Mouse (Mus musculus) cerebellum, postnatal 14 days (tissue): ENCODE data around the gene Tesc.

ENCODE experiments used
- DNase-seq, 2 experiments: peaks; one replicate each; pipeline ENCODE4 v3.0.0; 2021; ENCODE audit warnings: mixed read lengths in 2 of 2

Tesc gene

DNA sequence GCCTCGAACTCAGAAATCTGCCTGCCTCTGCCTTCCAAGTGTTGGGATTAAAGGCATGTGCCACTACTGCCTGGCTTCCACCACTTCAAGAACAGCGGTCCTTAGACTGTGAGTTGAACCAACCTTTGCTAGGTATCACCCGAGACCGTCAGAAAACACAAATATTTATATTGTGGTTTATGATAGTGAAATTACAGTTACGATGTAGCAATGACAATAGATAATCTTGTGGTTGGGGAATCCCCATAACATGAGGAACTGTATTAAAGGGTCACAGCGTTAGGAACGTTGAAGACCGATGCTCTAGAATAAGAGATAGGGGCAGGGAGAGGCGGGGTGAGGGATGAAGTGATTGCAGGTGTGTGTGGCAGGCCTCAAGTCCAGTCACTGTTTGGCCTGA, 17.8 kb downstream of the Tesc start:
- no peak for DNase-seq

DNA sequence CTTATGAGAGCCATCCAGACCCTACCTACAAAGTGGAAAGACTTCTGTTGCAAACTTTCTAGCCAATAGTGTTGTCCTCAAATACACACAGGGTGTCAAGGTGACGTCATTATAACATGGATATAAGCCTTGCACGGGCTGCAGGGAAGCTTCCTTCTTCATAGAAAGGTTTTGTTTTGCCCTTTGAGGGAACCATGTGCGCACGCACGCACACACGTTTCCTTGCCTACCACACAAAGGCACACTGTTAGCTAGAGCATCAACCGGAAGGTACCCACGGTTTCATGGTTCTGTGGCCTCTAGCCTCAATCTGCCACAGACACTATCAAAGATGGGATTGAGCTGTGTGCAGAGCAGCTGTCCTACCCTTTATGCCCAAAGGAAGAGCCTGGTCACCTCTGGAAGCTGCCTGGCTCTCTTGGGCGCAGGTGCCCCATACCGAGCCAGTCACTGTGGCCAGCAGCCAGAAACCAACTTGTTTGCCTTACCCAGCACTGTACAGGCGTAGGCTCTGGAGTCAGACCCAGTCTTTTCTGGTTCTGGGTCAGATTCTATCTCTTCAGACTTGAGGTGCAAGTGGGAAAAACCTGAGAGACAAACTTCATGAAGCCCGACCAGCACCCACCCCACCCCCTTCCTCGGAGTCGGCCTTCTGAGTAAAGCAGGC, 19.7 kb downstream of the Tesc start:
- peak in 1 of 2 experiments; percentile 11 for DNase-seq

DNA sequence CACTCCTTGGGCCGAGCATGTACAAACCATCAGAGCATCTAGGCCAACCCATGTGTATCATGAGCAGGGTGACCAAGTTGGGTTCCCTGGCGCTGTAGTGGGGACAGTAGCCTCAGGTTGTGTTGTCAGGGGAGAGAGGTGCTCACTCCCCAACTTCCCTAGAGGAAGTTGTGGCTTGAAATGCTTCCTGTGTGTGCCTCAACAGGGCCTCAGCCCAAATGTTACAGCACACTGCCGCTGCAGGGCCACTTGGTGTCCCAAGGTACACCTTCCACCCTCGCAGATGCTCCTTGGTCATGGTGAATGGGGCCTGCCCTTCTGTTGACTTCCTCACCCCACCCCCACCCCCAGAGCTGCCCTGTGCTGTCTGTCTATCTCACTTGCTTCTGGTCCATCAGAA, 20.9 kb downstream of the Tesc start:
- DNase-seq = no peak

DNA sequence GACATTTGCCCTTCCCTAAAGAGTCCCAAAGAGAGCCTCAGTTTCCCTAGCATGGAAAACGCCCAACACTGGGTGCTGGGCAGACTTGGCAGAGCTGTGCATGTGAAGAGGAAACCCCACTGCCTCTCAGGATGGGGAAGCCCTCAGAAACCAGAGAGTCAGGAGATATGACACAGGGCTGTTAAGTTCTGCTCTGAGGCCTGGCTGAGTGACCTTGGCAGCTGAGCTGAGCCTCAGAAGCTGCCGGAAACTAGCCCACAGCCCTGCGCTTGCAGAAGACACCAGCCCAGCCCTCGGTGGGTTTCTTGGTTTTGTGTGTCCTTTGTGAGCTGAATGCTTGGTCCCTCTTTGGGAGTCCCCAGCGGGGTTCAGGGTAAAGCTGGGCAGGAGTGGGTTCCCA, 21.4 kb downstream of the Tesc start:
- DNase-seq = no peak

DNA sequence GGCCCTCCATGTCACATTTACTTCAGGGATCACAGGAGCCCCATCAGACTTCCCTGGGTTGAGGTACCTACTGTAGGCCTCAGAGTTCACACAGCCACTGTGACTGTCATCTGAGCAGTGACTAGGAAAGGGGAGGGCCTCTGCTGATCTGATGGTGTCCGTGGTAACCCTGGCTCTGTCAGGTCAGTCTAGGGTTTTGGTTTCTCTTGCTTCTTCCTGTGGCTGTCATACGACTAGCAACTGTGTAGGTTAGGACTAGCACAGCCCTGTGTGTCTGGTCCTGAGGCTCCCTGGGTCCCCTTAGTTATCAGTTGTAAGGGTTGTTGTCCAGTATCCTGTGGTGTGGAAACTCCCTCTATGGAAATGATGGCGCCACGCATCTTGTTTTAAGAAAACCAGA, 23.2 kb downstream of the Tesc start:
- DNase-seq = no peak

DNA sequence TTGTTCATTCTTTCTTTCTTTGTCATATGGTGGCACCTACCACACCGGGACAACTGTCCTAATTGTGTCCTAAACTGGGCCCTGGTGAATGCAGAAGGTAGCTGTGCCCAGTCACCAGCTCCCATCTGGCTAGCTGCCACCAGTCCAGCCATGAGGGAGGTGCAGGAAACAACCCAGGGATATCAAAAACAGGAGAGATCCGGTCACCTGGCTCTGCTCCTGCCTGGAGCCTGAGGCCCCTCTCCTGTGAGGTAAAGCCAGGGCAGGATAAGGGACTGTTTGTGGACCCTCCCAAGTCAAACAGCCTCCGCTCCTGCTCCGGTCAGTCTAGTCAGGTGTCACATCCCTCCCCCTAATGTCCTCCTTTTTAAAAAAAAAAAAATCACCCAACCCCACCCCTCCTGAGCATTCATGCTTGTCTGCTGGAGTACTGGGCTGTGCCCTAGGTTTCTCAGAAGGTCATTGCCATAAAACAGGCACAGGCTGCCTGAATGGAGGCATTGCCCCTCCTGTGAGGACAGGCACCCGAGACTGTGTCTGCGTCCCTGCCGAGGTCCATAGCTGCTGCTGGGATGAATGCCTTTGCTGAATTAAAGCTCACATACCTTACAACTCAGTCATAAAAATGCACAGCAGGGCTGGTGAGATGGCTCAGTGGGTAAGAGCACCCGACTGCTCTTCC, 24.6 kb downstream of the Tesc start:
- DNase-seq = peak; percentile 71 to 74

DNA sequence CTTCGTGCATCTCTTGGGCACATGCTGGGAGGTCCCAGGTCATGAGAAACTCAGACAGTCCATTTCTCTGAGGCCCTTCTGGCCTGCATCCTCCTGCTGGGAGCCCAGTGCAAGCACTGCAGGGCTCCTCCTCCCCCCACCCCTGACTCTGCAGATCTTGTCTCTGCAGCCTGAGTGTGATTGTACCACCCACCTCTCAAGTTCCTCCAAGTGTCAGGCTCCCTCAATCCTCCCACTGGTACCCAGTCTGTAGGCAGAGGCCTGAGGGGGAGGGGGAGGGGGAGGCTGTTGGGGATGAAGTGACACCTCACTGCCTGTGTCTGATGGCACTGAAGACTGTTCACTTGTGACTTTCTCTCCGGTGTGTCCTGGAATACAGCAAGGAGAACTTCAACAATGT, 25.7 kb downstream of the Tesc start:
- no peak for DNase-seq

DNA sequence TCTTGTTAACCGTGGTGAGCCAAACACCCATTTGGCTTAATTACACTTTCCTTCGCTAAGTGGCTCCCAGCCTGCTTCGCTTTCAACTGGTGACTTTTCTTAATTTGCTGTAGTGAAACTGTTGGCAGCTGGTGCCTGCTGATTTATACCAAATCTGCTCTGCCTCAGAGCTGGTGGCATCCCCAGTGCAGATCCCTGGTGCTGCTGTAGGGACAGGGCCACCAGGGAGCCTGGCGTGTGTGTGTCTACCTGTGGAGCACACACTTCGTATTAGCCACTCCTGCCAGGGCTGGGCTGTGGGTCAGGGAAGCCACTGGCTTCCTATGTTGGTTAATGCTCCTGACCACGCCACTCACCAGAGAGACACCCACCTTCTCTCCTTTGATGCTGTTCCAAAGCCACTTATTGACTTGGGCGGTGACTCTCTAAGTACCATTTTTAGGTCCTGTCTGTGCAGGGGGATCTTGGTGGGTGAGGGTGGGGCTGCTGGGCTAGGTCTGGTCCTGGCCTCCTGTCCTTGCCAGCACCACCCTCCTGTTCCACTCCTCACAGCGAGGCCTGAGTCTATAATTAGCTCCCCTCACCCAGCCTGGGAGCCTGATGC, 30.1 kb downstream of the Tesc start:
- DNase-seq = peak in 1 of 2 experiments; percentile 54

DNA sequence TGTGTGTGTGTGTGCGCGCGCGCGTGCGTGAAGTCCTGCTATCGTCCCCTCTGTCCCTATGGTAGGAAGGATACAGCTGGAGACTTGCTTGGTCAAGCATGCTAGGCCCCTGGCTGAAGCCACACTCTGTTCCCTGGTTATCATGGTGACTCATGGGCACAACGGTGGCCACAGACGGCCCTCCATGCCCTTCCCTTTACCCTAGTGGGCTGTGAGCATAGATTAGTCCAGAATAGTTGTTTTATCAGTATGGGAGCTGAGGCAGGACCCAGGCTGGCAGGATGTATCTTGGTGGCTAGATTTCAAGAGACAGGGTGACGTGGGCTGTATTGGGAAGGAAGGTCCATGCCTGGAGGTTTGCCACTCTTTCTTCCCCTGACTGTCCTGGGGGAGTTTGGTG, 31.3 kb downstream of the Tesc start:
- DNase-seq = no peak

DNA sequence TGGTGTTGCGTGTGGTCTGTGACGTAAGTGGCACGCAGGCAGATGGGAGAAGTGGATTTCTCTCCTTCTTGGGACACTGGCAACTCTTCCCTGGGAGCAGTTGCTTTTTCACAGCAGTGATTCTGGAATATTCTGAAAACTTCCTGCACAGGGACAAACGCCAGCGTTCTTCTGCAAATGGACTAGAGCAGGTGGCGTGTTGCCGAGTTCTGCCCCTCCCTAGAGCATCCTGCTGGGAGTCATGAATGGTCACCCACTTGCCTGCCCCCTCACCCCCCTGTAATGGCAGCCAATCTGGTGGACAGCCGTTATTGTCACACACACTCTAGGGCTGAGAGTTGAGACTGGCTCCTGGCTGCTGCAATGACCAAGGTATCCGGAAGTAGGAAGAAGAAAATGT, 32.1 kb downstream of the Tesc start:
- DNase-seq = peak in 1 of 2 experiments; percentile 45

DNA sequence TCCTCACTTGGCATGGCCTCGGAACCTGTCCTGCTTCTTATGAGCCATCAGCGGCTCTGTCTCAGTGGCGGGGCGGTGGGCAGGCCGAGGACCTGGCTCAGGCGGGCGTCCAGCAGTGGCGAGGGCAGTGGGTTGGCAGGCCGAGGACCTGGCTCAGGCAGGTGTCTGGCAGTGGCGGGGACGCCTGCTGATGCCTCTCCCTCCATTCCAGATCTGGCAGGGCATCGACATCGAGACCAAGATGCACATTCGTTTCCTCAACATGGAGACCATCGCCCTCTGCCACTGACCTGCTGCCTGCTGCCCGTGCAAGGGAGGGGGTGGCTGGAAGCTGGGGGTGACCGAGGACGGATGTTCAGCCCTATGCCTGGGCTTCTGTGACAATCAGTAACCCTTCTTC, 33.8 kb downstream of the Tesc start:
- peak; percentile 80 to 87 for DNase-seq

DNA sequence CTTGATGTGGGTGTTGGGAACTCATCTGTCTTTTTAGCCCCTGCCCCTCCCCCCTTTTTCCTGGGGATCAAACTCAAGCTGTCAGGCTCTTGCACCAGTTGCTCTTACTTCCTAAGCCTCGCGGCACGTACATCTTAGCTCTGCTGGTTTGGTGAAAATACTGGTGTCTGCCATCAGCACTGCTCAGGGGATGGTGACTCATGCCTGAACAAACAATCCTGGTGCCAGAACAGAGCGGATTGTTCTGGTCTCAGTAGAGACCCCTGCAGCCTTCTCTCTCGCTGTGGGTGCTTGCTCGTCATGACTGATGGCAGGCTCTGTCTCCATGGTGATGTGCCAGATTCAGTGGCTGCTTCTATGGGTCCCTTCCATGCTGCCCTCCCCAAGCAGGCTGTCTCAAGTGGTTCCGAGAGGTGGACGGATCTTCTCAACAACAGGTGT, 35.7 kb downstream of the Tesc start:
- peak in 1 of 2 experiments; percentile 38 for DNase-seq

DNA sequence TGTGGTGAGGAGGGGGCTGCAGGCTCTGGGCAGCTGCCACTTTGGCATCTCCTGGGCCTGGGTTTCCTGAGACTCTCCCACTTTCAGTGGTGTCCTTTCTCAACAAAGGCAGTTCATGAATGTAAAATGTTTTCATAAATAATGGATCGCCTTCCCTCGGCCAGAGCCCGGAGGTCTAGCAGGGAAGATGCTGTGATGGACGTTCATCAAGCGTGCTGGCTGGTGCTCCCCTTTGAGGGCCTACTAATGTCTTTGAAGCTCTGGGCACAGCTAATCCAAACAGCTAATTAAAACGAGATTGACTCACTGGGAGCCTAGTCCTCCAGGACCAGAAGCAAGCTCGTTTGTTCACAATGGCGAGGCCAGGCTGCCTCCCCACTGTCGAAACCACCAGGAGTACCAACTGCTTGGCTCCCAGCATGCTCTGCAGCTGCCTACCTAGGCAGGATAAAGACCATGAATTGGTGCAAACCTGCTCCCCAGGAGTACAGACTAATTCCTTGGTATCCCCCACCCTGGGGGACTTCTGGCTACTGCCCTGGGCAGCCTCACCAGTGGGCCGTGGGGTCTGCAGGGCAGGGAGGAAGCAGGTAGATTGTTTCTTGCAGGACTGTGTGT, 36.9 kb downstream of the Tesc start:
- DNase-seq = no peak

DNA sequence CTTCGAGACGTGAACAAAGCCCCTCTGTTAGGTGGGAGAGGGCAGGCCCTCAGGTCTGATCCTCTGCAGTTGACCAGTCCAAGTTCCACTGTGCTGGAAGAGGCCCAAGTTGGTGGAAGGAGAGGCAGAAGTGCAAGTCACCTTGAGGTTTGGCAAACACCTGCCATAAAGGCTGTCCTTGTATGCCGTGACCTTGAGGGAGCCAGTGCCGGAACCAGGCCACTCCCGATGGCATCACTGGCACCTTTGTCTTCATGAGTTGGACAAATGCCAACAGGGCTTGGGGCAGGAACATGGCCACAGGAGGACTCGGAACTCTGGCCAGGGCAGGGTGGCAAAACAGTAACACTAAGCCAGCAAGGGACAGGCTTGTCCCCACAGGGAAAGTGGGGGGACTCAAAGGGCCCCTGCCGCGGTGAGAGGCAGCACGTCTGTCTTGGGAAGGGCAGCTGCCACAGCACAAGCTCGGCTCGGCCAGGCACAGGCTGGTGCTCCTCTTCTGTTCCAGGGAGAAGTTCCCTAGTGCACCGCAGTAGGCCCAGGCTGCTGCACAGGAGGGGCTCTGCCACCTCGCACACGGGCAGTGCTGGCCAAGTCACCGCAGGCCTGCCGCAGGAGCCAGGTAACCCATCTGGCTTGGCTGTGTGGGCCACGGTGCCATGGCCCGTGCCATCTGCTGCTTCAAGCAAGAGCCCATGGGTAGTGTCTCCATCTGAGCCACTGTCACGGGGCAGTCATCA, 38.1 kb downstream of the Tesc start:
- DNase-seq = peak; percentile 80 to 90

DNA sequence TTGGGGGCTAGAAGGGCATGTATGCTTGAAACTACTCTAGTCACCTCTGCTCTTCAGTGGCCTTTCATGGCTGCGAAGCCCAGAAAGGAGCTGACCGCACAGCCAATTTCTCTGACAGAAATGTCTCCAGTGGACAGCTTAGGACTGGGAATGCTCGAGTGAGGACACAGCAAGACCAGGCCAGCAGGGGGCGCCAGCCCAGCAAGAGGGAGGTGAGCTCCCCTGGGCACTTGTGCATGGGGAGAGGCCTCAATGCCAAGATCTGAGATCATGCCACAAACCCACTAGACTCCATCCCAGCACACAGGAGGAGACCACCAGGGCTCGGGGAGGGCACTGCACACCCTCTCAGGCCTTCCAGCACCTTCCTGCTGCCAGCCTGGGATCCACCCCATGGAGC, 39.3 kb downstream of the Tesc start:
- peak; percentile 82 to 89 for DNase-seq

DNA sequence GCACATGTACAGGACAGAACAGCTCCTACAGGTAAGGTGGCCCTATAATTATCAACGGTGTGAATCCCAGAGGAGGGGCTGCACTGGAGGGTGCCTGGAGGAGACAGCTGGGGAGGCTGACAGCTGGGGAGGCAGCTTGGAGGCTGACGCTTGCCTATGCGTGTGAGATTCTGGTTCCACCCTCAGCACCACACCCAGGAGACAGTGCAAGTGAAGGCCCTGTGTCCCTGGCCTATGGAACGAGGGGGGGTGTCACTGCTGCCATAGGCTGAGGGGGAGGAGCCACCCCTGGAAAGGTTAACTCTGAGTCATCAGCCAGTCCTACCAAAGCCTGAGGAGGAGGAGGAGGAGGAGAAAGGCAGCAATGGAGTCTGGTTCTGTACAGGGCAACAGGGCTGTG, 40.0 kb downstream of the Tesc start:
- DNase-seq = no peak

DNA sequence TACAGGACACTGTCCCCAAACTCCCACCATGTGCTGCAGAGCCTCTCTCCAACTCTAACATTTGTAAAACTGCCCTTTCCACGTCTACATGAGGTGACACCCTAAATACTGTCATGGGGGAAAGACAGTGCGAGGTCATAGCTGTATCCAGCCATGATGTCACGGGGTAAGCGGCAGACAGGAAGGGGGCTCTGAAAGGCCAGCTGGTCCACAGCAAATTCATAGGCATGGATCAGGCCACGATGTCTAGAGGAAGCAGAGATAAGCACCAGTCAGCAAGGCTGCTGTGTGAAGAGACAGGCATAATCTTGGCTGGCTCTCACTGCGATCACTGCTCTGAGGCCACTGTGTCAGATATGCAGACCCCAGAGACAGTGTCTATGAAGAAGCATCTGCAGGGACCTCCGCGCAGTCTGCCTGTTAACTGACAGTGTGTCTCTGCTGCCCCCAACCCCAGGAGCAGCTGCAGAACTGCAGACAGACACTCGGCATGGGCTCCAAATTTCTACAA, 40.5 kb downstream of the Tesc start:
- no peak for DNase-seq

DNA sequence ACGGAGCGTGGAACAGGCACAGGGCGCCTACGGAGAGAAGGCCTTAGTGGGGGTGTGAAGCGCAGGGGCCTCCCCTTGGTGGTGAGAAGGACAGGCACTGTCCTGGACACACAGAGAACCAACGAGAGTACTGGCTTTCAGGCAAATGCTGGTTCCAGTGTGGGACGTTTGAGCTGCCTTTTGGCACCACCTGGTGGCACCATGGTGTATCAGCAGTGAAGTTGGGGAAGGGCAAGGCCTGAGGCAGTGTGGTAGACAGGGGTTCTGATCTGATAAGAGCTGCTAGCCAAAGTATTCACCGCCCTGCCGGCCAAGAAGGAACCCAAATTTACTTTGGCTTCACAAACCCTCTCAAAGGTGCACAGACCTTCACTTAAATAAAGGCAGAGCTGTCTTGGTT, 41.8 kb downstream of the Tesc start:
- DNase-seq = peak; percentile 88 to 92

DNA sequence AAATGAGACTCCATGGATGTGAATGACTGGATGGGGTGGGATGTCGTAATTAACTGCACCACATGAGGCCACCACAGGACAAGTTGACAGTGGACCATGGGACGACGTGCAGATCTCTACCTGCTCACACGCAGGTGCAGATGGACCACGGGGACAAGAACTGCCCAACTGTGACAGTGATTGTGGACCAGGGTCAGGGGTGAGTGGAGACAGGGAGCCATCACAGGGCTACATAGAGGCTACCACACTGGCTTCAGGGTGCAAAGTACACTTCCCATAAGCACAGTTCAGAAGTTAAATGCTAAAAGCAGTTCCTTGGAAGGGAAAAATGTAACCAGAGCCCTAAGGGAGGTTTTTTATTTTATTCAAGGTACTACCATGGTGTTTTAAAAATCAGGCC, 44.2 kb downstream of the Tesc start:
- no peak for DNase-seq

DNA sequence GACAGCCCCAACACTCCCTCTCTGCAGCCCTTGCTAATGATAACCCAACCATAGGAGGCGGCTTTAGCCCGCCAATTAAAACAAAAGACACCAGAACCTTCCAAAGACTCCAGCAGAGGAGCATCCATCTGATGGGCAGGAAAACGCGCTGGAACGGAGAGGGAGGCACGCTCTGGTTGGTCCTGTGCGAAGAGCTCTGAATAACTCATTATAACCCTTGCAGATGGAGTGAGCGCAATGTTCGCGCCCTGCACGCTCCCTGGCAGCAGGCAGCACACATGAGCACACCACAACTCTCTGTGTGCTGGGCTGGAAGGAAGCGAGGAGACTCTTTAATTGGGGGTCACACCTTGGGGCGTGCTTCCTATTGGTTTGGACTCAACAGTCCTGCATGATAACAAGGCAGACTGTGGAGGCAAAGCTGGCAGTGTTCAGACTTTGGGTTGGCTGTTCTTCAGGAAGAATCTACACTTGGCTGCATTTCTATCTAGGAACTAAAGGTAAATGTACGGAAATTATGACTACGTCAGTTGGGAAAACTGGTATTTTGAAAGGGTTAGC, 45.8 kb downstream of the Tesc start:
- no peak for DNase-seq

DNA sequence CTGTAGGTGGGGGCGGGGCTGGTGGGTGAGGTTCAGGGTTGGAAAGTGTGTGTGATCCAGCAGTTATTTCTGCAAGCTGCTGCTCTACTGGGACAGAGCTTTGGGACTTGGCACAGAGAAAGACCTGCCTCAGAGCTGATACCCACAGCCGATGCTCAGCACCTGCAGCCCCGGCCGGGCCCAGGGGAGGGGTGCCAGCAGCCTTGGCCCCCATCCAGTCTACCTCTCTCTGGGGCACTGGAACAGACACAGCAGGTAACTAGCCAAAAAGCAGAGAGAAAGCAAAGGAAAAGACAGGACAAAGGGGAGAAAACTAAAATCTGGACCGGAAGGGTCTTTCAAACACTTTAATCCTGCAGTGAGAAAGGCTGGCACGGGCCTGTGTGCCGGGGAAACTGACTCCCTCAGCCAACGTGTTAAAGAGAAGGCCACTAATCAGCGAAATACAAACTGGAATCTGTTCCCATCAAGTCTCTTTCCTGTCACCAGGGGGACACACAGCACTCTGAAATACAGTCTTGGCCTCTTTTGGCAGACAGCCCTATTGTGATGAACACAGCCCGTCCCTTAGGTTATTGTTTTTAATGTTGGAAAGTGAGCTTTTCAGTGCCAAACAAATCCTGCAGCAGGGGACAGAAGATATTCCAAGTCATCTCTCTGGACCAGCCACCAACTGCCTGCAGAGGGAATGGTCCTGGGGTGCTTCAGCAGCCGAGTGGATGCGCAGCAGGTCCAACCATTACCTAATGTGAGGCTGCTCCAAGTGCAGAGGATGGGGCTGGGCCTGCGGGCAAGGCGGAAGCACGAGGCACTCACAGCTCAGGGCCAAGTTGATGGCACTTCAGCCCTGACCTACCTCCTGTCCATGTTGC, 49.4 kb downstream of the Tesc start:
- DNase-seq = peak; percentile 69 to 73

DNA sequence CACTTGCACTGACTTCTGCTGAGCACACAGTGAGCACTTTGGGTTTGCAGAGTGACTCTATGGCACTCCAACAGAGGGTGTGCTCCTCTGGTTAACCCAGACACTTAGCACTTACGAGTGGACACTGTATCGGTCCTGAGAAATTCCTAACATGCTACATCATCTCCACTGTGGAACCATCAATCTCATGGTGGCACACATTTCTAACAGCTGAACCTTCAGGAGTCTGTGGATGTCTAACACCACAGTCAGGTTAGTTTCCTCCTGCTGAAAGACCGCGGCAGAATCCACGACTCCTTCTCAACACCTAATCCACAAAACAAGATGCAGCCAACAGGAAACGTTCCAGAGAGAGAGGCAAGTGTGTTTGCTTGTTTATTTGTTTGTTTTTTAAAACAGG, 51.0 kb downstream of the Tesc start:
- DNase-seq = no peak
